Mouse (Mus musculus): ENCODE data around the gene Sec63.

DNA sequence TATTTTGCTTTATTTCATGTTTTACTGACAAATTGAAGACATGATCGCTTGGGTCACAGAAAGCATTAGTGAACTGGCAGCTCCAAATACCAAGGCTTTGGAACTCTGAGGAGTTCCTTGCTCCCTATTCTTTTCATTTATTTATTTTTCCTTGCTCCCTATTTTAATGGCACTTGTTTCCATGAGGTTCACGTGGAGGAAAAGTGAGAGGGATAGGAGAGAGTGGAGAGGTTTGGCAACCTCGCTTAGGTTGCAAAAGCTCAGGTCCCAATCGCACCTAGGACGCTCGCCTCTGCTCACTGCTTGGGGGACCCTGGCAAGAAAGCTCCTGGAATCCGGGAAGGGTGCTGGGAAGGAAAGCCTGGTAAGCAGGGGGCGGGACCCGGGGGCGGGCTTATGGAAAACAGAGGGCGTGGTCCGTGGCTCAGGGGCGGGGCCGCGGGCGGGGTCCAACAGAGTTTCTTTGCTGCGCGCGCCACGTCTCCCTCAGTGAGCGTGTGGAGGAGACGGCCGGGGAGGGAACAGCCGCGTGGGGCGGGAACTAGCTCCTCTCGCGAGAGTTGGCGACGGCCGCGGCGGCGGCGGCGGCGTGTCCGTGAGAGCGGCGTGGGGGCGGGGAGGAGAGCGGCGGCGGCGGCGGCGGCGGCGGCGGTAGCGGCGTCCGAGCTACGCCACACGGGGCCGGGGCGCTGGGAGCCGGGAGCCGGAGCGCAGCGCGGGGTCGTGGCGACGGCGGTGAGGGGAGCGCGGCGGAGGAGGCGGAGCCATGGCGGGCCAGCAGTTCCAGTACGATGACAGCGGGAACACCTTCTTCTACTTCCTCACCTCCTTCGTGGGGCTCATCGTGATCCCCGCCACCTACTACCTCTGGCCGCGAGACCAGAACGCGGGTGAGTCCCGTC lies at the start of gene Sec63:
- TF ChIP-seq POLR2A (IDR thresholded peaks at IDR 0.05; ENCODE audit: low read depth, low read length) (peak; percentile 25; the same call in 1 of the 2 replicates), CTCF (IDR thresholded peaks at IDR 0.05; ENCODE audit: extremely low read depth, insufficient read length, insufficient replicate concordance, low read depth, low read length) (no peak)
